Mouse (Mus musculus) heart, embryonic 13.5 days (tissue): ENCODE measurements around the gene Zfp286. TPM values are rescaled to one million over a fixed set of nuclear protein-coding genes. Genes with fewer than 3 reads are reported as not detected.
A peak's percentile ranks its signal among the peaks of the same experiment; 100 is the strongest.

Experiments
- ATAC-seq: fragments of 200-750 bp; cut with Nextera tagmentation; 2 replicates; pipeline ENCODE4 v1.8.0; 2017; ENCODE audit warnings: moderate TSS enrichment; ENCODE audit not compliant: insufficient number of reproducible peaks, low FRiP score, low TSS enrichment; ENCODE audit errors: extremely low read depth
- H3K27ac ChIP-seq: fragments of 300-500 bp; sonication (generic); replicated peaks from 2 replicates; pipeline ENCODE4 v1.5.1; 2015; ENCODE audit warnings: moderate library complexity, mild to moderate bottlenecking, inconsistent platforms
- H3K27me3 ChIP-seq: fragments of 300-500 bp; sonication (generic); replicated peaks from 2 replicates; pipeline ENCODE4 v1.6.1; 2015; ENCODE audit warnings: mild to moderate bottlenecking, inconsistent platforms
- H3K36me3 ChIP-seq: fragments of 300-500 bp; sonication (generic); 2 replicates; pipeline ENCODE4 v1.6.1; 2015; ENCODE audit warnings: mild to moderate bottlenecking, inconsistent platforms
- H3K4me1 ChIP-seq: fragments of 300-500 bp; sonication (generic); 2 replicates; pipeline ENCODE4 v1.6.1; 2015; ENCODE audit warnings: inconsistent platforms
- H3K4me2 ChIP-seq: fragments of 300-500 bp; sonication (generic); 2 replicates; pipeline ENCODE4 v1.6.1; 2015; ENCODE audit warnings: inconsistent platforms, mild to moderate bottlenecking, moderate library complexity
- H3K4me3 ChIP-seq: fragments of 300-500 bp; sonication (generic); 2 replicates; pipeline ENCODE4 v1.5.1; 2015; ENCODE audit warnings: moderate library complexity, mild to moderate bottlenecking, inconsistent platforms
- H3K9ac ChIP-seq: fragments of 300-500 bp; sonication (generic); 2 replicates; pipeline ENCODE4 v1.6.1; 2015; ENCODE audit warnings: inconsistent platforms, mild to moderate bottlenecking, moderate library complexity
- H3K9me3 ChIP-seq: fragments of 300-500 bp; sonication (generic); 2 replicates; pipeline ENCODE4 v1.6.1; 2016; ENCODE audit warnings: inconsistent platforms
- WGBS: fragments of 180-500 bp; shearing (Covaris S2); methylation state at CpG from one replicate; pipeline ENCODE4 v1.1.7; 2015; ENCODE audit warnings: mixed read lengths; 5-methylcytosine and 5-hydroxymethylcytosine counted together
- polyA plus RNA-seq: library from polyadenylated mRNA; unstranded; fragments of >200 nt; fragmentation: Nextera tagmentation; extraction: Ambion mirVana; gene quantifications from 2 replicates; pipeline ENCODE4 v1.2.1, GENCODE M21; 2015

Zfp286 gene
- polyA plus RNA-seq, 1 experiment from 2014 or later = 9.9 TPM

GRCm38 (mm10) chr11:62820059-62820541, 30.8 kb upstream of the Zfp286 start, which contains the start of gene Trim16:
TSS of gene Trim16 (plus strand) at chr11:62820231.
- Histone ChIP-seq H3K9ac (peak within 1 kb of the TSS; percentile 79), H3K4me2 (peak within 1 kb of the TSS; percentile 80), H3K4me3 (peak within 1 kb of the TSS; percentile 59), H3K9me3 (0 out of 2 replicates have a peak, but pooled peaks cover 5% of the 10 kb centered on the region), H3K27ac (peak within 1 kb of the TSS; percentile 71), H3K4me1 (peaks cover 26% of the 10 kb centered on the region), H3K36me3 (peaks cover 4% of the 10 kb centered on the region; the same call in 1 of the 2 replicates), H3K27me3 (no peaks in the 10 kb centered on the region)
- 9% methylated on average over 15 of the region's 15 CpGs for WGBS
- peak; percentile 54; the same call in 1 of the 2 replicates for ATAC-seq

DNA sequence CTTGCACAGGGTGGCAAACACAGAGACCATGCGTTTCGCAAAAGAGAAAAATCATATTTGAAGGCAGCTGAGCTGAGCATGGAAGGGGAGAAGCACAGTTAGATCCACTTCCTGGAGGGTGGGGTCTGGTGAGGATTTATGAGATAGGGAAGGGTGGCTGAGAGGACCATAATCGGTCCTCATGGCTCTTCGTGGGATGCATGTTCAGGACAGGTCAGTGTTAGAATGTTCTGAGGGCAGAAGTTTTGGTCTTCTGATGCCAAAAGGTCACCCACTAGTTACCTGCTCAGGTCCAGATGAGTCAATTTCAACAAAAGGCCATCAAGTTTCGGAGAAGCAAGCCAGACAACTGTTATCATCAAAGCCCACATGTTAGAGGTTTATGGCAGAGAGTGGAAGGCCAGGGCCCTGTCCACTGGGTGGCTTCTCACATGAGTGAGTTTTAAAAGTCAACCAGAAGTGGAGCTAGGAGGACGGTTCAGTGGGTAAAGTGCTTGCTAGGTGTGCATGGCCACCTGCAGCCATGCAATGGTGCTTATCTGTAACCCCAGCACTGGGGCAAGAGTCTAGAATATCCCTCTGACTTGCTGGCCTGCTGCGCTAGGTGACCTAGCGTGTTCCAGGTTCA, 29.9 kb upstream of the Zfp286 start:
- no peak overlapping the region for H3K4me2 ChIP-seq
- peaks cover 31% of the 10 kb centered on the region for H3K4me1 ChIP-seq
- H3K27me3 ChIP-seq = no peaks in the 10 kb centered on the region
- H3K9ac ChIP-seq = no peak overlapping the region
- H3K27ac ChIP-seq = no peak overlapping the region
- H3K9me3 ChIP-seq = 0 out of 2 replicates have a peak, but pooled peaks cover 5% of the 10 kb centered on the region
- ATAC-seq = no peak
- H3K36me3 ChIP-seq = peaks cover 4% of the 10 kb centered on the region; the same call in 1 of the 2 replicates
- WGBS = 82% methylated on average over 8 of the region's 8 CpGs
- no peak overlapping the region for H3K4me3 ChIP-seq

GRCm38 (mm10) chr11:62816591-62816990, 27.3 kb upstream of the Zfp286 start:
- Histone ChIP-seq H3K27ac (no peak overlapping the region), H3K27me3 (no peaks in the 10 kb centered on the region), H3K4me2 (no peak overlapping the region), H3K4me3 (no peak overlapping the region), H3K4me1 (peaks cover 45% of the 10 kb centered on the region), H3K9me3 (no peaks in the 10 kb centered on the region), H3K9ac (no peak overlapping the region), H3K36me3 (no peaks in the 10 kb centered on the region)
- WGBS = 64% methylated on average over 6 of the region's 6 CpGs
- ATAC-seq = no peak

GRCm38 (mm10) chr11:62815438-62815837, 26.2 kb upstream of the Zfp286 start:
- Histone ChIP-seq H3K9me3 (no peaks in the 10 kb centered on the region), H3K4me2 (no peak overlapping the region), H3K4me1 (peaks cover 35% of the 10 kb centered on the region), H3K9ac (no peak overlapping the region), H3K27ac (no peak overlapping the region), H3K36me3 (no peaks in the 10 kb centered on the region), H3K4me3 (no peak overlapping the region), H3K27me3 (no peaks in the 10 kb centered on the region)
- no peak for ATAC-seq
- WGBS = 76% methylated on average over 1 of the region's 1 CpGs

DNA sequence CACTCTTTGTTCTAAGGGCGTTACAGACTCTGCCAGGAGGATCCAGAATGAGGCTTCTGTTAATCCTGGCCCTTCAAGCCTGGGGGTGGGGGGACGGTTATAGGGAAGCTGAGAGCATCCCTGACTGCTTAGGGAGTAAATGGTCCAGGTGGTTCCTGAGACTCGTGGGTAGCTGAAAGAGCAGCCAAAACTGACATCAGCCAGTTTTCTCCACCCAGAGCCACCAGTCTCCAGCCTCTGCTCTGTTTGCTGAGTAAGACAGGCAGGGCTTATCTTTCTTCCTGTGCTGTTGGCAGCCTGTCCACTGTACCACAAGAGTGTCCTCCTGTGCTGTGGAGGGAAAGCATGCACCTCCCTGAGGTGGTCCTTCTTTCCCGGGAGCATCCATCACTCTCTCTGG, 25.4 kb upstream of the Zfp286 start:
- H3K36me3 ChIP-seq = no peaks in the 10 kb centered on the region
- no peak overlapping the region for H3K4me2 ChIP-seq
- no peaks in the 10 kb centered on the region for H3K9me3 ChIP-seq
- peaks cover 27% of the 10 kb centered on the region for H3K4me1 ChIP-seq
- no peak overlapping the region for H3K4me3 ChIP-seq
- no peak overlapping the region for H3K9ac ChIP-seq
- ATAC-seq = no peak
- H3K27ac ChIP-seq = no peak overlapping the region
- no peaks in the 10 kb centered on the region for H3K27me3 ChIP-seq
- 38% methylated on average over 4 of the region's 4 CpGs for WGBS

GRCm38 (mm10) chr11:62813970-62814624, 24.8 kb upstream of the Zfp286 start:
- WGBS = 45% methylated on average over 6 of the region's 6 CpGs

GRCm38 (mm10) chr11:62813497-62813896, 24.2 kb upstream of the Zfp286 start:
- Histone ChIP-seq H3K4me1 (peaks cover 24% of the 10 kb centered on the region), H3K27ac (no peak overlapping the region), H3K27me3 (no peaks in the 10 kb centered on the region), H3K9ac (no peak overlapping the region), H3K4me3 (no peak overlapping the region), H3K4me2 (no peak overlapping the region), H3K36me3 (no peaks in the 10 kb centered on the region), H3K9me3 (no peaks in the 10 kb centered on the region)
- ATAC-seq = no peak
- 19% methylated on average over 1 of the region's 1 CpGs for WGBS

More at GRCm38 (mm10) chr11:62813970-62814624, 24.8 kb upstream of the Zfp286 start:
- H3K4me1 ChIP-seq = peaks cover 24% of the 10 kb centered on the region
- H3K4me3 ChIP-seq = no peak overlapping the region
- H3K27me3 ChIP-seq = no peaks in the 10 kb centered on the region
- no peak for ATAC-seq
- H3K9me3 ChIP-seq = no peaks in the 10 kb centered on the region
- no peaks in the 10 kb centered on the region for H3K36me3 ChIP-seq
- no peak overlapping the region for H3K4me2 ChIP-seq
- H3K27ac ChIP-seq = no peak overlapping the region
- H3K9ac ChIP-seq = no peak overlapping the region

DNA sequence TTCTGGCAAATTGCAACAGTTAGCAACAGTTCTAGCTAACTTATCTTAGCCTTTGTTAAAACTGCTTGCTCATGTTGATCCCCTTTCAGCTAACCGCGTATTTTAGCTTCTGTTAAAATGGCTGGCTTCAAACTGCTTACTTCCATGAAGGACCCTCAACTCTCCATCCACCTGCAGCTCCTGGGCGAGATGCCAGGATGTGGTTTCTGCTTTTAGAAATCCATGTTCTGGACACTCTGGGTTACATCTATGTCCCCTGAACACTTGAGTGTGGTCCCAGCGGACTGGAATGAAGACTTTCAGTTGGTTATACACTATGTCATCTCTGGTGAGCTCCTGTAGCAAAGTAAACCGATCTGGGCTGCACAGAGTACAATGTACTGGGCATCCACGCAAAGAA, 23.0 kb upstream of the Zfp286 start:
- 78% methylated on average over 6 of the region's 6 CpGs for WGBS

GRCm38 (mm10) chr11:62809201-62809600, 19.9 kb upstream of the Zfp286 start:
- WGBS = 58% methylated on average over 4 of the region's 4 CpGs
- H3K9me3 ChIP-seq = peaks cover 7% of the 10 kb centered on the region; the same call in 1 of the 2 replicates
- H3K9ac ChIP-seq = no peak overlapping the region
- H3K4me3 ChIP-seq = no peak overlapping the region
- H3K27me3 ChIP-seq = no peaks in the 10 kb centered on the region
- no peak overlapping the region for H3K27ac ChIP-seq
- peaks cover 19% of the 10 kb centered on the region for H3K4me1 ChIP-seq
- H3K36me3 ChIP-seq = no peaks in the 10 kb centered on the region
- H3K4me2 ChIP-seq = no peak overlapping the region
- no peak for ATAC-seq

More for the DNA sequence above, 23.0 kb upstream of the Zfp286 start:
- Histone ChIP-seq H3K4me1 (peaks cover 24% of the 10 kb centered on the region), H3K36me3 (no peaks in the 10 kb centered on the region), H3K9me3 (no peaks in the 10 kb centered on the region), H3K9ac (no peak overlapping the region), H3K27ac (no peak overlapping the region), H3K4me3 (no peak overlapping the region), H3K27me3 (no peaks in the 10 kb centered on the region), H3K4me2 (no peak overlapping the region)
- no peak for ATAC-seq

DNA sequence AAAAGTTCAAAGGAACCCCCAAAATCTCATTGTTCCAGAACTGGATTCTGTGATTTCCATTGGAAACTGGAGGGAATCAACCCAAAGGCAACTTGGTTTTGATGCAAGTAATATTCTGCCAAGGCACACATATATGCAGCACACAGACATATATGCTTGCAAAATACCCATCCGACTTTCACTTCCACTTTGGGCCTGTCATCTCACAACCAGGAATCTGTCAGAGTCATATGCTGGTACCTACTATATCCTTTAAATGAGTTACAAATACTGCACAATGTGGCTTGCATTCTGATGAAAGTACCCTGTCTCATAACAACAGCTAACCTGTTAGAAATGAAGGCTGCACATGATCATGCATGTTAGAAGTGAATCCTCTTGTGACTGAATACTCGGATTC, 18.7 kb upstream of the Zfp286 start:
- WGBS = 61% methylated on average over 2 of the region's 2 CpGs
- Histone ChIP-seq H3K36me3 (no peaks in the 10 kb centered on the region), H3K9ac (no peak overlapping the region), H3K4me1 (0 out of 2 replicates have a peak, but pooled peaks cover 7% of the 10 kb centered on the region), H3K9me3 (peaks cover 7% of the 10 kb centered on the region; the same call in 1 of the 2 replicates), H3K27me3 (no peaks in the 10 kb centered on the region), H3K27ac (no peak overlapping the region), H3K4me2 (no peak overlapping the region), H3K4me3 (no peak overlapping the region)
- no peak for ATAC-seq

DNA sequence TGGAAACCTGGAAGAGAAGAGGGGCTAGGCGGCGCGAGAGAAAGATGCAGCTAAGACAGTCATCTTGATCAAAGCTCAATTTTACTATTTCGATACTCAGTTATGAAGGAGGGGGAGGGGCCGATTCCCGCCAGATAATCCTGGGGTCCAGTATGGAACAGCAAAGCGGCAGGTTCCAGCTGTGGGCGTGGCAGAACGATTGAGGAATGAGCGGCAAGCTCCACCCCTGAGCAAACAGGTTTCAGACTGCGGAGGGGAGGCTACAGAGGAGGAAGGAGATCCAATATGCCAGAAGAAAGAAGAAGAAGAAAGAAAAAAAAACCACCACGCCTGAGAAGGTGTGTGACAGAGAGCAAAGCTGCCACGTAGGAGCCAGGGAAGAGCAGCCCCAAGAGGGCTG, 14.9 kb upstream of the Zfp286 start:
- Histone ChIP-seq H3K4me1 (no peaks in the 10 kb centered on the region), H3K9ac (no peak overlapping the region), H3K36me3 (no peaks in the 10 kb centered on the region), H3K4me3 (no peak overlapping the region), H3K9me3 (peaks cover 10% of the 10 kb centered on the region), H3K4me2 (no peak overlapping the region), H3K27me3 (no peaks in the 10 kb centered on the region), H3K27ac (no peak overlapping the region)
- ATAC-seq = no peak
- WGBS = 47% methylated on average over 13 of the region's 13 CpGs
